Mouse (Mus musculus) neural tube, embryonic 11.5 days (tissue): Measurements from ENCODE around the gene Fam204a. TPM values are rescaled to one million over a fixed set of nuclear protein-coding genes. Genes with fewer than 3 reads are reported as not detected.

ENCODE experiments used
- ATAC-seq: fragments of 200-750 bp; cut with Nextera tagmentation; 2 replicates; pipeline ENCODE4 v1.8.0; 2017; ENCODE audit warnings: moderate number of reproducible peaks, mild to moderate bottlenecking, moderate TSS enrichment, moderate library complexity; ENCODE audit not compliant: insufficient read depth, low FRiP score, low TSS enrichment
- DNase-seq: peaks from one replicate; pipeline ENCODE4 v3.0.0-alpha.2; 2015; ENCODE audit warnings: low spot score
- H3K27ac ChIP-seq: fragments of 300-500 bp; sonication (generic); 2 replicates; pipeline ENCODE4 v1.5.1; 2014; ENCODE audit warnings: low read depth, mild to moderate bottlenecking, low read length
- H3K27me3 ChIP-seq: fragments of 300-500 bp; sonication (generic); 2 replicates; pipeline ENCODE4 v1.6.1; 2014; ENCODE audit warnings: mild to moderate bottlenecking, low read length, mixed read lengths; ENCODE audit not compliant: control insufficient read depth, insufficient read depth
- H3K36me3 ChIP-seq: fragments of 300-500 bp; sonication (generic); 2 replicates; pipeline ENCODE4 v1.6.1; 2014; ENCODE audit warnings: mild to moderate bottlenecking, low read length, moderate library complexity, mixed read lengths; ENCODE audit not compliant: control insufficient read depth, insufficient read depth
- H3K4me1 ChIP-seq: fragments of 300-500 bp; sonication (generic); 2 replicates; pipeline ENCODE4 v1.6.1; 2014; ENCODE audit warnings: low read length, mixed read lengths; ENCODE audit not compliant: control insufficient read depth, insufficient read depth
- H3K4me2 ChIP-seq: fragments of 300-500 bp; sonication (generic); 2 replicates; pipeline ENCODE4 v1.6.1; 2014; ENCODE audit warnings: low read depth, mild to moderate bottlenecking, moderate library complexity
- H3K4me3 ChIP-seq: fragments of 300-500 bp; sonication (generic); 2 replicates; pipeline ENCODE4 v1.5.1; 2014; ENCODE audit warnings: low read depth, low read length
- H3K9ac ChIP-seq: fragments of 300-500 bp; sonication (generic); 2 replicates; pipeline ENCODE4 v1.6.1; 2014; ENCODE audit warnings: mild to moderate bottlenecking, low read length
- H3K9me3 ChIP-seq: fragments of 300-500 bp; sonication (generic); 2 replicates; pipeline ENCODE4 v1.6.1; 2016; ENCODE audit warnings: low read length; ENCODE audit not compliant: control insufficient read depth
- WGBS: fragments of 180-500 bp; shearing (Covaris S2); extraction: QIAGEN DNeasy Blood & Tissue Kit; methylation state at CpG from one replicate; pipeline ENCODE4 v1.1.7; 2014; 5-methylcytosine and 5-hydroxymethylcytosine counted together
- polyA plus RNA-seq: library from polyadenylated mRNA; unstranded; fragments of >200 nt; fragmentation: Nextera tagmentation; extraction: Ambion mirVana; gene quantifications from 2 replicates; pipeline ENCODE4 v1.2.1, GENCODE M21; 2014

The Fam204a gene
- polyA plus RNA-seq, 1 experiment from 2014 or later = 74.9 TPM

- ATAC-seq = 0 out of 2 replicates have a peak, but pooled peaks have one; percentile 60
- Histone ChIP-seq H3K9me3 (no peaks in the 10 kb centered on the region), H3K36me3 (no peaks in the 10 kb centered on the region), H3K9ac (no peak overlapping the region), H3K4me3 (no peak overlapping the region), H3K4me1 (no peaks in the 10 kb centered on the region), H3K27ac (no peak overlapping the region), H3K4me2 (no peak overlapping the region), H3K27me3 (no peaks in the 10 kb centered on the region)
- DNase-seq = no peak
- WGBS = 19% methylated on average over 2 of the region's 2 CpGs
Observed at GRCm38 (mm10) chr19:60189206-60189605, 37.3 kb downstream of the Fam204a start.

- Histone ChIP-seq H3K4me2 (no peak overlapping the region), H3K4me1 (no peaks in the 10 kb centered on the region), H3K27ac (no peak overlapping the region), H3K36me3 (peaks cover 3% of the 10 kb centered on the region; the same call in 1 of the 2 replicates), H3K9me3 (no peaks in the 10 kb centered on the region), H3K9ac (no peak overlapping the region), H3K27me3 (no peaks in the 10 kb centered on the region), H3K4me3 (no peak overlapping the region)
- DNase-seq (no peak), ATAC-seq (no peak)
- WGBS = 91% methylated on average over 1 of the region's 1 CpGs
Observed at GRCm38 (mm10) chr19:60182901-60183300, 43.6 kb downstream of the Fam204a start.

GRCm38 (mm10) chr19:60182171-60182570 is 44.3 kb downstream of the Fam204a start:
- Histone ChIP-seq H3K4me2 (no peak overlapping the region), H3K27ac (no peak overlapping the region), H3K9me3 (no peaks in the 10 kb centered on the region), H3K27me3 (no peaks in the 10 kb centered on the region), H3K36me3 (peaks cover 3% of the 10 kb centered on the region; the same call in 1 of the 2 replicates), H3K4me3 (no peak overlapping the region), H3K9ac (no peak overlapping the region), H3K4me1 (no peaks in the 10 kb centered on the region)
- no peak for ATAC-seq
- 88% methylated on average over 1 of the region's 1 CpGs for WGBS
- no peak for DNase-seq

- Histone ChIP-seq H3K4me3 (no peak overlapping the region), H3K36me3 (peaks cover 3% of the 10 kb centered on the region; the same call in 1 of the 2 replicates), H3K9ac (no peak overlapping the region), H3K4me2 (no peak overlapping the region), H3K27ac (no peak overlapping the region), H3K4me1 (no peaks in the 10 kb centered on the region), H3K27me3 (no peaks in the 10 kb centered on the region), H3K9me3 (no peaks in the 10 kb centered on the region)
- ATAC-seq = no peak
- 83% methylated on average over 8 of the region's 8 CpGs for WGBS
- no peak for DNase-seq
Observed at GRCm38 (mm10) chr19:60178771-60179563, 47.5 kb downstream of the Fam204a start.

GRCm38 (mm10) chr19:60165417-60165816 is 61.1 kb downstream of the Fam204a start:
- no peaks in the 10 kb centered on the region for H3K9me3 ChIP-seq
- H3K9ac ChIP-seq = no peak overlapping the region
- DNase-seq (no peak), ATAC-seq (no peak)
- H3K4me3 ChIP-seq = no peak overlapping the region
- no peak overlapping the region for H3K4me2 ChIP-seq
- no peaks in the 10 kb centered on the region for H3K36me3 ChIP-seq
- no peaks in the 10 kb centered on the region for H3K4me1 ChIP-seq
- 42% methylated on average over 2 of the region's 2 CpGs for WGBS
- no peak overlapping the region for H3K27ac ChIP-seq
- H3K27me3 ChIP-seq = no peaks in the 10 kb centered on the region

- Histone ChIP-seq H3K27ac (no peak overlapping the region), H3K27me3 (no peaks in the 10 kb centered on the region), H3K9me3 (no peaks in the 10 kb centered on the region), H3K4me1 (no peaks in the 10 kb centered on the region), H3K9ac (no peak overlapping the region), H3K4me3 (no peak overlapping the region), H3K4me2 (no peak overlapping the region), H3K36me3 (no peaks in the 10 kb centered on the region)
- 7% methylated on average over 20 of the region's 20 CpGs for WGBS
- DNase-seq = peak; percentile 61
- ATAC-seq = no peak
Observed at GRCm38 (mm10) chr19:60160611-60161274, 65.8 kb downstream of the Fam204a start.

- WGBS = 6% methylated on average over 6 of the region's 6 CpGs
Observed at GRCm38 (mm10) chr19:60159827-60160226, 66.7 kb downstream of the Fam204a start.

GRCm38 (mm10) chr19:60155266-60155665 is 71.2 kb downstream of the Fam204a start:
- Histone ChIP-seq H3K4me2 (no peak overlapping the region), H3K4me3 (no peak overlapping the region), H3K27ac (no peak overlapping the region), H3K9me3 (no peaks in the 10 kb centered on the region), H3K27me3 (no peaks in the 10 kb centered on the region), H3K4me1 (no peaks in the 10 kb centered on the region), H3K9ac (no peak overlapping the region), H3K36me3 (no peaks in the 10 kb centered on the region)
- DNase-seq (no peak), ATAC-seq (no peak)
- WGBS = 89% methylated on average over 5 of the region's 5 CpGs

More at GRCm38 (mm10) chr19:60159827-60160226, 66.7 kb downstream of the Fam204a start:
- H3K9me3 ChIP-seq = no peaks in the 10 kb centered on the region
- no peaks in the 10 kb centered on the region for H3K36me3 ChIP-seq
- no peak overlapping the region for H3K4me3 ChIP-seq
- DNase-seq (no peak), ATAC-seq (no peak)
- no peak overlapping the region for H3K4me2 ChIP-seq
- no peak overlapping the region for H3K27ac ChIP-seq
- no peak overlapping the region for H3K9ac ChIP-seq
- H3K4me1 ChIP-seq = no peaks in the 10 kb centered on the region
- no peaks in the 10 kb centered on the region for H3K27me3 ChIP-seq

- WGBS = 92% methylated on average over 1 of the region's 1 CpGs
- no peaks in the 10 kb centered on the region for H3K9me3 ChIP-seq
- H3K4me2 ChIP-seq = no peak overlapping the region
- no peak overlapping the region for H3K27ac ChIP-seq
- H3K27me3 ChIP-seq = peaks cover 8% of the 10 kb centered on the region
- no peaks in the 10 kb centered on the region for H3K4me1 ChIP-seq
- no peak for DNase-seq
- no peak for ATAC-seq
- no peaks in the 10 kb centered on the region for H3K36me3 ChIP-seq
- H3K9ac ChIP-seq = no peak overlapping the region
- H3K4me3 ChIP-seq = no peak overlapping the region
Observed at GRCm38 (mm10) chr19:60153096-60153495, 73.4 kb downstream of the Fam204a start.
